Mouse (Mus musculus): Measurements from ENCODE around the gene Itgad.
"Not testable (repeated sequence)": the region's sequence is repeated elsewhere in the genome, so short reads cannot be mapped to it uniquely, and the experiment has no call there.

The Itgad gene

DNA sequence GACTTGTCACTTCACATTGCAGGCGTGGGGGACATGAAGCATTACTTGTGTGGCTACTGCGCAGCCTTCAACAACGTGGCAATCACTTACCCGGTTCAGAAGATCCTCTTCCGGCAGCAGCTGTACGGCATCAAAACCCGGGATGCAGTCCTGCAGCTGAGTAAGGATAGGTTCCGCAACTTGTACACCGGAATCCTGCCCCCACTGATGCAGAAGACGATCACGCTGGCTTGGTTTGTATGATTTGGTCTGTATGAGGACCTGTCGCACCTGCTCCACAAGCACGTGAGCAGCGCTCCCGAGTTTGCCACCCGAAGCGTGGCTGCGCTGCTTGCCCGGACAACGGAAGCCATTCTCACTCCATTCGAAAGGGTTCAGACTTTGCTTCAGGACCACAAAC is at the start of gene Itgad:
Gene Itgad (plus strand): TSS at position 301 of the 400 bp plus-strand sequence.
- no peak for DNase-seq

GRCm38 (mm10) chr7:128105246-128105645 is 48.9 kb upstream of the Itgad start:
- DNase-seq = no peak

DNA sequence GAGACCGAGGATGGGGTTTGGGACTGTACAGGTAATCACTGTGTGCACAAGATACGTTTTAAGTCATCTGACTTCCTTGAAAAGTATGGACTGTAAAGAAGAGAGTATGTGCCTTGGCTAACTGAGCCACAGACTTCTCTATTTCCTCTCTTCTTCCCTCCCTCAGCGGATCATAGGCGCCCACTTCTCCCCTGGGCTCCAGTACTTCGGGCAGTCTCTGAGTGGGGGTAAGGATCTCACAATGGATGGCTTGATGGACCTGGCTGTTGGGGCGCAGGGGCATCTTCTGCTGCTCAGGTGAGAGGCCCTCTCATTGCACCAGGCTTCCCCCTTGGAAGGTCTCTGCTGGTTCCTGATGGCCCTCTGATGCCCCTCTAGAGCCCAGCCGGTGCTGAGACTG is 46.7 kb upstream of the Itgad start:
- no peak for DNase-seq

DNA sequence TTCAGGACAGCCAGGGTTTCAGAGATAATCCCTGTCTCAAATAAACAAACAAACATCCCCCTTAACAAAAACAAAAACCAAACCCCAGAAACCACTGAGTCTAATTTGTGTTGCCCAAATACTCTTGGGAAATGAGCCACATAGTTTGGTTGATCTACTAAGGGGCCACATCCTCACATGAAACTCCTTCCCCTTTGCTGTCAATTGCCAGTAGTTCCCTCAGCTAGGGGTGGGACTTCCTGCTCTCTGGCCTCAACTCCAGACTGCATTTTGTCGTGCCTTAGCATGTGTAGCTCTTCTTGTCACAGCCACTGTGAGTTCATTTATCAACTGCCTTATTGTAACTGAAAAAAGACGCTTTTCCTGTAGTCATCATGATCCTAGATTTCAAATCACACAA is 43.9 kb upstream of the Itgad start:
- no peak for DNase-seq

- no peak for DNase-seq
Measured at GRCm38 (mm10) chr7:128112131-128112530, 42.0 kb upstream of the Itgad start.

DNA sequence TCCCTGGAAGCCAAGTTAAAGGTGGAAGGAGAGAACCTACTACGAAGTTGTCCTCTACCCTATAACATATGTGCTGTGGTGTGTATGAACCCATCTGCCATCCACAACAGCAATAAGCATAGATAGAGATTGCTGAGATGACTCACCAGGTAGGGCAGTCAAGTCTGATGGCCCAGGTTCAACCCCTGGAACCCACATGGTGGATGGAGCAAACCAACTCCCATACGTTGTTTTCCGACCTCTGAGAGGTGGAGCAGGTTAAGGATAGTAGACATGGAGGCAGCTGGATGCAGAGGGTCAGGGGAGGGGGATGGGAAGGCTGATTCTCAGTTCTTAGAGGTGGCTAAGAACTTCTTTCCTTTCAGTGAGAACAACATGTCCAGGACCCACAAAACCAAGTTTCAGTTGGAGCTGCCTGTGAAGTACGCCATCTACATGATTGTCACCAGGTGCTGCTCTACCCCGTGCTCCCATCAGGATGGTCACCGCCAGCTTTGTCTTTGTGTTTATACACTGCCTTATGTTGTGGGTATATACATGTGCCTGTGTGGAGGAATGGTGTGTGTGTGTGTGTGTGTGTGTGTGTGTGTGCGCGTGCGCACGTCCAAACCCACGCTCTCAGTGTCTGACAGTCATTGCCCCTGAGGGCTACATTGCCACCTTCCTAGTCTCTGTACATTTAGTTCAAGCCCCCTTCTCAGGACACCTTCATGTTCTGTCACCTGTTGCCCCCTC is 39.6 kb upstream of the Itgad start:
- no peak for DNase-seq

GRCm38 (mm10) chr7:128115211-128115958 is 38.8 kb upstream of the Itgad start:
- DNase-seq = no peak

GRCm38 (mm10) chr7:128116396-128116795 is 37.8 kb upstream of the Itgad start:
- DNase-seq = no peak

- no peak for DNase-seq
Measured at GRCm38 (mm10) chr7:128119726-128120490, 34.3 kb upstream of the Itgad start.

GRCm38 (mm10) chr7:128128741-128129720 is 25.1 kb upstream of the Itgad start, which contains the start of gene Itgax:
Gene Itgax, plus strand, starts transcription at chr7:128129547.
- peak; percentile 50 for DNase-seq

DNA sequence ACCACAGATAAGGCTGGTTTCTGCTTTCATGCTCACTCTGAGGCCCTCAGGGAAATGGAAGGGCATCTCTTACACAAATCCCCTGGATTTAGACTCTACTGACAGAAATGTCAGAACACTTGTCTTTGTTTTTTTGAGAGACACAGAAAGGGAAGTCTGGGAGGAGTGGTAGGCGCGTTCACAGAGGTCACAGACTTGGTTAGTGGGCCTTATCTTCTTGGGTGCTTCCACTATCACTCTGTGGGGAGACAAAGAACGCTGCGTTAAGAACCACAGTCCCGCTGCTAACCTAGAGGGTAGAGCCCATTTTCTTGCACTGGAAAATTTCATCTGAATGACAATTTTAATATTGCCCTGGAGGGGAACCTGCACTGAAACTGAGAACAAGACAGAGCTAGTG is 22.0 kb upstream of the Itgad start:
- peak; percentile 35 for DNase-seq

- DNase-seq = peak; percentile 63
Measured at GRCm38 (mm10) chr7:128133596-128133995, 20.6 kb upstream of the Itgad start.

GRCm38 (mm10) chr7:128136927-128137326 is 17.2 kb upstream of the Itgad start:
- DNase-seq = peak; percentile 18

GRCm38 (mm10) chr7:128139611-128140010 is 14.6 kb upstream of the Itgad start:
- peak; percentile 28 for DNase-seq

- DNase-seq = no peak
Measured at GRCm38 (mm10) chr7:128150970-128151369, 3.2 kb upstream of the Itgad start.

GRCm38 (mm10) chr7:128154924-128155323 is 748 bp downstream of the Itgad start:
- DNase-seq = no peak

- not testable (repeated sequence) for DNase-seq
Measured at GRCm38 (mm10) chr7:128158688-128159354, 4.6 kb downstream of the Itgad start.

- DNase-seq = no peak
Measured at GRCm38 (mm10) chr7:128164001-128164400, 9.8 kb downstream of the Itgad start.

DNA sequence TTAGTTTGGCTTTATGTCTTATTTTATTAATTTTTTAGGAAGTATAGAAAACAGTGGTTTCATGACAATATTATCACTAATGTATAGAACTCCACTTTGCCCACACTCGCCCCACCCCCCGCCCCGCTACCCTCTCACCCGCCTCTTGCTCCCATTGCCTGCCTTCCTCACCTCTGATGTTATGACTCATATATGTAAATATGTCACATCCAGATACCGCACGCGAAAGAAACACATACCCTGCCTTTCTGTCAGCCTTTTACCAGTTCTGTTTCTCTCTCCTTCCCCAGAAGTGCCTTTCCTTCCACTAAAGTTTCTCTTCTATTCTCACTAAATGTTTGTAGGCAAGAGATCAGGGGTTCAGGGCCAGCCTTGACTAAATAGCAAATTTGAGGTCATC is 12.2 kb downstream of the Itgad start:
- no peak for DNase-seq

DNA sequence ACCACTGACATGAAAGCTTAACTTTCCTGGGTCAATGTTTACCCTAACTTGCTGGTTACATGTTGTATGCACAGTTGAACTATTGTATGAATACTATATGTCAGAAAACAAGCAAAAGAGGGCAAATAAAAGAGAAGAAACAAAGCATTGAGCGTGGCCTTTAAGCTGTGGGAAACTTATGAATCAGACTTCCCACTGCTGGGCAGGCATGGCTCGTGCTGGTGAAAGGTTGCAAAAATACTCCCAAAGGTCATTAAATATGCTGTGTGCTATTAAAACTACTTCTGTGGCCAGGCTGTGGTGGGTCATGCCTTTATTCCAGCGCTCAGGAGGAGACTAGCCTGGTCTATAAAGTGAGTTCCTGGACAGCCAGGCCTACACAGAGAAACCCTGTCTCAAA is 15.8 kb downstream of the Itgad start:
- DNase-seq = no peak

GRCm38 (mm10) chr7:128178385-128178784 is 24.2 kb downstream of the Itgad start:
- DNase-seq = peak; percentile 39

GRCm38 (mm10) chr7:128180126-128180525 is 25.9 kb downstream of the Itgad start:
- DNase-seq = peak; percentile 48

Data from lung, postnatal 36 days (tissue).